Mouse (Mus musculus) liver, embryonic 14.5 days (tissue): Measurements from ENCODE around the gene Pdxk. TPM values are rescaled to one million over a fixed set of nuclear protein-coding genes. Genes with fewer than 3 reads are reported as not detected.
A peak's percentile ranks its signal among the peaks of the same experiment; 100 is the strongest.

Experiments used
- ATAC-seq: fragments of 200-750 bp; cut with Nextera tagmentation; 2 replicates; pipeline ENCODE4 v1.8.0; 2017; ENCODE audit warnings: moderate number of reproducible peaks, mild to moderate bottlenecking, moderate library complexity; ENCODE audit not compliant: insufficient read depth
- DNase-seq, 3 experiments: peaks; one replicate each; pipeline ENCODE4 v3.0.0-alpha.2; 2012 to 2013; ENCODE audit warnings: low read depth in 3 of 3, low spot score in 3 of 3
- H3K27ac ChIP-seq: fragments of 300-500 bp; sonication (generic); 2 replicates; pipeline ENCODE4 v1.5.1; 2014; ENCODE audit warnings: moderate library complexity, mild to moderate bottlenecking, control low read depth, inconsistent platforms
- H3K27me3 ChIP-seq: fragments of 300-500 bp; sonication (generic); 2 replicates; pipeline ENCODE4 v1.6.1; 2014; ENCODE audit warnings: mild to moderate bottlenecking, low read length, moderate library complexity; ENCODE audit not compliant: control insufficient read depth, insufficient read depth
- H3K36me3 ChIP-seq: fragments of 300-500 bp; sonication (generic); replicated peaks from 2 replicates; pipeline ENCODE4 v1.6.1; 2014; ENCODE audit warnings: low read depth; ENCODE audit not compliant: control insufficient read depth, insufficient read depth
- H3K4me1 ChIP-seq, 2 experiments: fragments of 200-500 bp in 1 of 2; fragments of 300-500 bp in 1 of 2; sonication (generic) in 1 of 2; replicated peaks; 2 replicates each; pipeline ENCODE4 v1.6.1; 2012 to 2014; ENCODE audit warnings: antibody characterized with exemption in 1 of 2, inconsistent platforms in 1 of 2, low read length in 1 of 2; ENCODE audit not compliant: control insufficient read depth in 2 of 2, insufficient read depth in 2 of 2
- H3K4me2 ChIP-seq: fragments of 300-500 bp; sonication (generic); 2 replicates; pipeline ENCODE4 v1.6.1; 2014; ENCODE audit warnings: low read depth, mild to moderate bottlenecking, control low read depth, moderate library complexity
- H3K4me3 ChIP-seq, 2 experiments: fragments of 200-500 bp in 1 of 2; fragments of 300-500 bp in 1 of 2; sonication (generic) in 1 of 2; 2 replicates each; pipeline ENCODE4 v1.5.1; 2012 to 2014; ENCODE audit warnings: low read depth in 2 of 2, low read length in 2 of 2, mild to moderate bottlenecking in 2 of 2, control low read depth in 1 of 2, inconsistent platforms in 1 of 2, moderate library complexity in 1 of 2; ENCODE audit not compliant: insufficient read depth in 1 of 2
- H3K9ac ChIP-seq: fragments of 300-500 bp; sonication (generic); replicated peaks from 2 replicates; pipeline ENCODE4 v1.6.1; 2014; ENCODE audit warnings: mild to moderate bottlenecking, control low read depth, moderate library complexity
- H3K9me3 ChIP-seq: fragments of 300-500 bp; sonication (generic); 2 replicates; pipeline ENCODE4 v1.6.1; 2016; ENCODE audit warnings: low read length, mixed read lengths; ENCODE audit not compliant: control insufficient read depth
- CTCF ChIP-seq: IDR thresholded peaks from 2 replicates; pipeline ENCODE4 v1.5.1; 2016; ENCODE audit warnings: antibody characterized with exemption, low read depth, control low read depth
- EP300 ChIP-seq: IDR thresholded peaks from 2 replicates; pipeline ENCODE4 v1.6.1; 2016; ENCODE audit warnings: antibody characterized with exemption, low read depth
- WGBS: fragments of 180-500 bp; shearing (Covaris S2); extraction: QIAGEN DNeasy Blood & Tissue Kit; methylation state at CpG from one replicate; pipeline ENCODE4 v1.1.7; 2014; ENCODE audit not compliant: insufficient replicate concordance; 5-methylcytosine and 5-hydroxymethylcytosine counted together
- microRNA-seq: library from miRNA; unstranded; fragments of <30 nt; microRNA quantifications from one replicate; pipeline ENCODE4, GENCODE M21; 2016
- polyA plus RNA-seq, 2 experiments: library from polyadenylated mRNA; depleted of rRNA in 1 of 2; stranded (reverse) in 1 of 2; unstranded in 1 of 2; fragments of >200 nt; fragmentation: Nextera tagmentation in 1 of 2; extraction: Ambion mirVana in 1 of 2; gene quantifications; 2 replicates each; pipeline versions ENCODE4 v1.2.1 to v1.2.3; 2012 to 2014

The Pdxk gene
- polyA plus RNA-seq, 2 experiments: 2.9 to 3.3 TPM

DNA sequence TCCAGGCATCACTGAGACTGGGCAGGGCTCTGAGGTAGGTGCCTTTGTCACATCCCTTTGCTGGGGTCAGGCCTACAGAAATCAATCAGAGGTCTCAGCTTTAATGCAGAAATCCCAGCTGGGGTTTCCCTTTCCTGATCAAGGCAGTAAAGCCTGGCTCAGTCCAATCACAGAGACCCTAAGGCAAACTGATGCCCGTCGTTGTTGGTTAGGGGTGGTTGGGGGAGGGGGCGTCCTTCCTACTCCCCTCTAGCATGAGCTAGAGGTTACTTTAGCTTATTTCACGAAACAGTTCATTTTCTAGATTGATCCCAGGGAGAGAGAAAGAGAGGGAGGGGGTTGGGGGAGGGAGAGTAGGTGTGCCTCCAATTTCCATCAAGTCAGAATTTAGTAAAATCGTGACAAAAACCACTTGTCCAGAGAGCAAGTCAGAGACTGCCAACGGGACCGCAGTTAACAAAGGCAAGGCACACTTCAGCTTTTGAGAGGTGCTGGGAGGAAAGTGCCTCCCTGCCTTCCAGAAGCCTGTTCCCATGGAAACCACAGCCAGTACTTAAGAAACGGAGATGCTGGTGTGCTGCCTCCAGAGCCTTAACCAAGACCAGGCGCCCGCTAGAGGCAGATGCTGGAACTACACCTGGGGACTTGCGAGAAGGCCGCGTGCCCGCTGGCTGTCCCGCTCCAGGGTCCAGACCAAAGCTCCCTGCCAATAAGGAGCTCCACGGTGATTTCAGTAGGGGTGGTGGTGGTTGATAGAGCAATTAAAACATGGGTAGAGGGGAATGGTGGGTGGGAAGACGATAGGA is 68.8 kb downstream of the Pdxk start:
- WGBS: 13% methylated on average over 17 of the region's 17 CpGs
- peaks cover 10% of the 10 kb centered on the region for H3K36me3 ChIP-seq
- H3K9ac ChIP-seq: no peak overlapping the region
- peaks cover 2 to 25% of the 10 kb centered on the region in 2 experiments; a peak in 2 of 4 replicates for H3K4me1 ChIP-seq
- peaks cover 10% of the 10 kb centered on the region for H3K27me3 ChIP-seq
- ATAC-seq (no peak), DNase-seq (peak; percentile 72 to 79 (median 73))
- no peaks in the 10 kb centered on the region for H3K9me3 ChIP-seq
- no peak overlapping the region for H3K4me3 ChIP-seq
- H3K4me2 ChIP-seq: no peak overlapping the region
- TF ChIP-seq CTCF (peak; percentile 96), EP300 (no peak)
- no peak overlapping the region for H3K27ac ChIP-seq

DNA sequence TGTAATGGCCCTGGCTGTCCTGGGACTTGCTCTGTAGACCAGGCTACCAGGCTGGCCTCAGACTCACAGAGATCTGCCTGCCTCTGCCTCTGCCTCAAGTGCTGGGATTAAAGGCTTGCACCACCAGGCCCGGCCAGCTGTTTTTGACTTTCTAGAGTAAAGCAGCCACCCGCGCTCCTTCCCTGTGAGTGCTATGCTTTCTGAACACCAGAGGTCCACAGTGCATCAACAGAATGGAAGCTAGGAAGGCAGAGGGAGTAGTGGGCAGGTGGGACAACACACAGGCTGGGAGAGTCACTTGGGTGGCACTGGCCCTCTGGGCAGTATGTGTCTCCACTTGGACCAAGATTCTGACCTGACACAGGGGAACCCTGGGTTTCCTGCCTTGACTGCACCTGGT is 69.4 kb downstream of the Pdxk start:
- H3K36me3 ChIP-seq: peaks cover 5% of the 10 kb centered on the region
- H3K9me3 ChIP-seq: no peaks in the 10 kb centered on the region
- DNase-seq (no peak), ATAC-seq (no peak)
- no peak overlapping the region for H3K9ac ChIP-seq
- no peak for TF ChIP-seq CTCF
- TF ChIP-seq EP300: no peak
- 80% methylated on average over 3 of the region's 3 CpGs for WGBS
- peaks cover 17% of the 10 kb centered on the region for H3K27me3 ChIP-seq
- no peak overlapping the region for H3K27ac ChIP-seq
- H3K4me3 ChIP-seq: no peak overlapping the region
- no peak overlapping the region for H3K4me2 ChIP-seq
- H3K4me1 ChIP-seq: peaks cover 2 to 23% of the 10 kb centered on the region in 2 experiments; a peak in 2 of 4 replicates

DNA sequence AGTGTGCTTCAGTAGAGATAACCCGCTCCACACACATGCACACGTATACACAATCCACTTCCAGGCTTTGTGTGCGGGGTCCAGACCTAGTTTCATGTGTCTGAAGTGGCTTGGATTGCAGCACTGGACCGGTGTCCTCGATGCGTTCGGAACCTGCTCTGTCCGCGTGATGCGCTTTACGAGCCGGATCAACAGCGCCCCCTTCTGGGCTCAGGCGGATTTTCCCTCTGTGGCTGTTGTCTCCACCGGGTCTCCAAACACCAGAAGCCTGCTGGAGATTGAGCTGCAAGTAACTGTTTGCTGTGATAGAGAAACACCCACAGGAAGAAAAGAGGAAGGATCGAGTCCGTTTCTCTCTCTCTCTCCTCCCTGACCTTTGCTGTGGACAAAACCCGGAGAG is 72.7 kb downstream of the Pdxk start:
- no peak overlapping the region for H3K27ac ChIP-seq
- 2% methylated on average over 18 of the region's 18 CpGs for WGBS
- DNase-seq (peak; percentile 39 to 51 (median 43)), ATAC-seq (peak; percentile 44; the same call in 1 of the 2 replicates)
- H3K36me3 ChIP-seq: no peaks in the 10 kb centered on the region
- peak; percentile 96 for TF ChIP-seq CTCF
- no peak for TF ChIP-seq EP300
- H3K9ac ChIP-seq: no peak overlapping the region
- H3K9me3 ChIP-seq: no peaks in the 10 kb centered on the region
- H3K4me3 ChIP-seq: no peak overlapping the region
- peaks cover 0 to 4% of the 10 kb centered on the region in 2 experiments; a peak in 1 of 4 replicates for H3K4me1 ChIP-seq
- 0 out of 2 replicates have a peak overlapping the region, but pooled peaks have one; percentile 23 for H3K4me2 ChIP-seq
- peaks cover 26% of the 10 kb centered on the region for H3K27me3 ChIP-seq

DNA sequence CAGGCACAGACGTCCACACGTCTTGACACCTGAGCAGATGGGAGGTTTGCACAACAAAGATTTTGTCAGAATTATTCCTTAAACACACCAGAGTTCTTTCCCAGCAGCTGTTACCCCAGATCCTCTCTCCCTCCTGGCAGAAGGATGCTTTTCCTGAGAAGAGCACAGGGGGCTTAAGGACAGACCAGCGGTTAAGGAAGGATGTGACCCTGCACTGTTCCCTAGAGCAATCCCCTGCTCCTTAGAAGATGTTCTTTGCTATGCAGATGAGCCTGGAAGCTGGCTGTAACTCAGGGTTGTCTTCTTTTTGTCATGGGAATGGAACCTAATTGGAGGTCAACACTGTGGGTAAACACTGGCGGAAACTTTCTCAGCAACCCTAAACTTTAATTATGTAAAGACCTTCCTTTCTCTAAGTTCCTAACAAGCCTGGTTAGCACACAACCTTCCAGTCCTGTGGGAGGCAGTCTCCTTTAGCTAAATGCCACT is 73.7 kb downstream of the Pdxk start:
- Histone ChIP-seq H3K4me2 (no peak overlapping the region), H3K36me3 (no peaks in the 10 kb centered on the region), H3K9me3 (no peaks in the 10 kb centered on the region), H3K4me3 (no peak overlapping the region), H3K4me1 (peaks cover 0 to 2% of the 10 kb centered on the region in 2 experiments; a peak in 1 of 4 replicates), H3K27ac (no peak overlapping the region), H3K27me3 (peaks cover 26% of the 10 kb centered on the region), H3K9ac (no peak overlapping the region)
- DNase-seq (no peak), ATAC-seq (no peak)
- WGBS: 22% methylated on average over 4 of the region's 4 CpGs
- TF ChIP-seq EP300 (no peak), CTCF (no peak)

DNA sequence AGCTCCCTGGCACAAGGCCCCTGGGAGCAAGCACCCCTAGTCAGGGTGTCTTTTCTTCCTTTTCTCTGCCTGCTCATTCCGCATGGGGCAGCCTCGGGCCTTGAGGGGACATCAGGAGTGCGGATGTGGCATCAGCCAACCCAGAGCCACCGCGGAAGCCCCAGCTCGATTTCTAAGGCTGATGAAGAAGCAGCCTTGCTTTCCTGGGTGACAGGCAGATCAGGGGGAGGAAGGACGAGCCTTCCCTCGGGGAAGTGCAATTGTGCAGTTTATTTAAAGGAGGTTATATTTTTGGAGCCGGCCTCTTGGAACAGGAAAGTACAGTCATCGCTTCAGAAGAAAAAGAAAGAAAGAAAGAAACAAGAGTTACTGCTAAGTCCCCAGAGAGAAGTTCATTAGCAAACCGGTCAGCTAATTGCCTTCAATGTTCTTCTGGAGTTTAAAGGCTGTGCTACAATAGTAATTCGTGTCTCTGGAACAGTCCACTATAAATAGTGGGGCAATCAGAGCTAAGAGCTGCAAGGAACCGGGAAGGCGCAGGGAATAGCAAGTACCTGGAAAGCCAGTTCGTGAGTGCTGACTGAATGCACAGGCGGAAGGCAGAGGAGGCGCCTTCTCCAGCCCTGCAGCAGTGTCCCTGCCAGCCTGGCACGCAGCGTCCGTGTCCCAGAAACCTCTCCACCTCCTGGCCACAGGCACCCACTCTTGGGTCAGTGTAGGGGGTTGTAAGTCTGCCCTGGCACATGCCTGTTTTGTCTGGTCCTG is 76.4 kb downstream of the Pdxk start:
- Histone ChIP-seq H3K9me3 (no peaks in the 10 kb centered on the region), H3K36me3 (no peaks in the 10 kb centered on the region), H3K27me3 (peaks cover 26% of the 10 kb centered on the region), H3K4me2 (no peak overlapping the region), H3K4me3 (no peak overlapping the region), H3K9ac (no peak overlapping the region), H3K4me1 (peaks cover 0 to 2% of the 10 kb centered on the region in 2 experiments; a peak in 1 of 4 replicates), H3K27ac (no peak overlapping the region)
- DNase-seq: no peak
- TF ChIP-seq CTCF: no peak
- no peak for TF ChIP-seq EP300
- no peak for ATAC-seq
- WGBS: 57% methylated on average over 20 of the region's 20 CpGs

Small RNA genes within 50 kb of the gene (microRNA-seq; reads per million reads assigned to microRNA genes)
- gene Mir6410: not detected
- 1.3 reads per million for gene Mir6907
- not detected for gene Mir6908

Other genes with a start within 250 kb of the Pdxk start
- 19.8 and 20.1 TPM in 2 replicates for gene Trappc10, start 220.3 kb downstream of the Pdxk start, polyA plus RNA-seq (2012; rRNA removed)
- gene Trappc10, start 220.3 kb downstream of the Pdxk start, polyA plus RNA-seq (2014; fragmentation: Nextera tagmentation; extraction: Ambion mirVana): 15.8 and 20.5 TPM in 2 replicates
- gene Agpat3, start 112.5 kb downstream of the Pdxk start, polyA plus RNA-seq (2012; rRNA removed): 11.0 and 14.5 TPM in 2 replicates
- 21.0 and 21.3 TPM in 2 replicates for gene Agpat3, start 112.5 kb downstream of the Pdxk start, polyA plus RNA-seq (2014; fragmentation: Nextera tagmentation; extraction: Ambion mirVana)
- 43.0 and 69.7 TPM in 2 replicates for gene Rrp1, start 51.9 kb downstream of the Pdxk start, polyA plus RNA-seq (2012; rRNA removed)
- gene Rrp1, start 51.9 kb downstream of the Pdxk start, polyA plus RNA-seq (2014; fragmentation: Nextera tagmentation; extraction: Ambion mirVana): 79.8 and 89.7 TPM in 2 replicates
- 58.1 and 74.9 TPM in 2 replicates for gene Cstb, start 39.3 kb downstream of the Pdxk start, polyA plus RNA-seq (2012; rRNA removed)
- gene Cstb, start 39.3 kb downstream of the Pdxk start, polyA plus RNA-seq (2014; fragmentation: Nextera tagmentation; extraction: Ambion mirVana): 111 and 122 TPM in 2 replicates
- gene Olfr1358, start 52.5 kb upstream of the Pdxk start, polyA plus RNA-seq (2012; rRNA removed): not detected in 2 replicates
- gene Olfr1358, start 52.5 kb upstream of the Pdxk start, polyA plus RNA-seq (2014; fragmentation: Nextera tagmentation; extraction: Ambion mirVana): not detected in 2 replicates
- 7.3 and 10.0 TPM in 2 replicates for gene Ilvbl, start 109.4 kb upstream of the Pdxk start, polyA plus RNA-seq (2012; rRNA removed)
- 10.9 and 11.5 TPM in 2 replicates for gene Ilvbl, start 109.4 kb upstream of the Pdxk start, polyA plus RNA-seq (2014; fragmentation: Nextera tagmentation; extraction: Ambion mirVana)
- 1.7 and 1.9 TPM in 2 replicates for gene Syde1, start 127.0 kb upstream of the Pdxk start, polyA plus RNA-seq (2012; rRNA removed)
- 1.5 and 1.6 TPM in 2 replicates for gene Syde1, start 127.0 kb upstream of the Pdxk start, polyA plus RNA-seq (2014; fragmentation: Nextera tagmentation; extraction: Ambion mirVana)
- not detected in 2 replicates for gene Olfr1357, start 153.1 kb upstream of the Pdxk start, polyA plus RNA-seq (2012; rRNA removed)
- gene Olfr1357, start 153.1 kb upstream of the Pdxk start, polyA plus RNA-seq (2014; fragmentation: Nextera tagmentation; extraction: Ambion mirVana): not detected in 2 replicates